Mouse (Mus musculus) neural tube, embryonic 12.5 days (tissue): ENCODE measurements around the gene Mbtps1. TPM values are rescaled to one million over a fixed set of nuclear protein-coding genes. Genes with fewer than 3 reads are reported as not detected.

Experiments
- ATAC-seq: fragments of 200-750 bp; cut with Nextera tagmentation; 2 replicates; pipeline ENCODE4 v1.8.0; 2017; ENCODE audit warnings: low read depth, mild to moderate bottlenecking, moderate TSS enrichment, moderate library complexity; ENCODE audit not compliant: low FRiP score
- H3K27ac ChIP-seq: fragments of 300-500 bp; sonication (generic); 2 replicates; pipeline ENCODE4 v1.5.1; 2016
- H3K27me3 ChIP-seq: fragments of 300-500 bp; sonication (generic); replicated peaks from 2 replicates; pipeline ENCODE4 v1.6.1; 2016; ENCODE audit warnings: mild to moderate bottlenecking
- H3K36me3 ChIP-seq: fragments of 300-500 bp; sonication (generic); 2 replicates; pipeline ENCODE4 v1.6.1; 2016; ENCODE audit warnings: mild to moderate bottlenecking
- H3K4me1 ChIP-seq: fragments of 300-500 bp; sonication (generic); 2 replicates; pipeline ENCODE4 v1.6.1; 2016
- H3K4me2 ChIP-seq: fragments of 300-500 bp; sonication (generic); replicated peaks from 2 replicates; pipeline ENCODE4 v1.6.1; 2016; ENCODE audit warnings: mild to moderate bottlenecking
- H3K4me3 ChIP-seq: fragments of 300-500 bp; sonication (generic); 2 replicates; pipeline ENCODE4 v1.5.1; 2016
- H3K9ac ChIP-seq: fragments of 300-500 bp; sonication (generic); 2 replicates; pipeline ENCODE4 v1.6.1; 2016; ENCODE audit warnings: mild to moderate bottlenecking
- H3K9me3 ChIP-seq: fragments of 300-500 bp; sonication (generic); 2 replicates; pipeline ENCODE4 v1.6.1; 2016; ENCODE audit warnings: mild to moderate bottlenecking
- WGBS: fragments of 180-500 bp; shearing (Covaris S2); methylation state at CpG from one replicate; pipeline ENCODE4 v1.1.7; 2016; 5-methylcytosine and 5-hydroxymethylcytosine counted together
- polyA plus RNA-seq: library from polyadenylated mRNA; unstranded; fragments of >200 nt; fragmentation: Nextera tagmentation; extraction: Ambion mirVana; gene quantifications from 2 replicates; pipeline ENCODE4 v1.2.1, GENCODE M21; 2016

Gene Mbtps1
- polyA plus RNA-seq = 92.3 and 96.2 TPM in 2 replicates

GRCm38 (mm10) chr8:119558603-119559401 is at the start of gene Mbtps1:
Gene Mbtps1, minus strand, starts transcription at chr8:119558735.
- Histone ChIP-seq H3K36me3 (peaks cover 20% of the 10 kb centered on the region), H3K4me1 (peaks cover 18% of the 10 kb centered on the region), H3K9me3 (no peaks in the 10 kb centered on the region), H3K27ac (peak within 1 kb of the TSS; percentile 86), H3K4me2 (peak within 1 kb of the TSS; percentile 85), H3K4me3 (peak within 1 kb of the TSS; percentile 88), H3K9ac (peak within 1 kb of the TSS; percentile 84), H3K27me3 (no peaks in the 10 kb centered on the region)
- peak; percentile 95 for ATAC-seq
- 6% methylated on average over 63 of the region's 63 CpGs for WGBS

GRCm38 (mm10) chr8:119606224-119606623 is 47.7 kb upstream of the Mbtps1 start:
- peaks cover 14% of the 10 kb centered on the region for H3K36me3 ChIP-seq
- no peak overlapping the region for H3K4me2 ChIP-seq
- peaks cover 12% of the 10 kb centered on the region for H3K4me1 ChIP-seq
- 76% methylated on average over 2 of the region's 2 CpGs for WGBS
- H3K4me3 ChIP-seq = no peak overlapping the region
- H3K9ac ChIP-seq = no peak overlapping the region
- H3K9me3 ChIP-seq = 0 out of 2 replicates have a peak, but pooled peaks cover 4% of the 10 kb centered on the region
- no peak for ATAC-seq
- no peaks in the 10 kb centered on the region for H3K27me3 ChIP-seq
- H3K27ac ChIP-seq = no peak overlapping the region

- Histone ChIP-seq H3K27ac (no peak within 1 kb of the TSS), H3K4me1 (peaks cover 12% of the 10 kb centered on the region), H3K36me3 (peaks cover 27% of the 10 kb centered on the region), H3K9ac (peak within 1 kb of the TSS; percentile 70), H3K4me2 (peak within 1 kb of the TSS; percentile 91), H3K27me3 (no peaks in the 10 kb centered on the region), H3K4me3 (peak within 1 kb of the TSS; percentile 67), H3K9me3 (0 out of 2 replicates have a peak, but pooled peaks cover 4% of the 10 kb centered on the region)
- ATAC-seq = peak; percentile 80; the same call in 1 of the 2 replicates
- WGBS = under 1% methylated on average over 23 of the region's 23 CpGs
These were observed 46.5 kb upstream of the Mbtps1 start, which contains the start of gene Taf1c for GRCm38 (mm10) chr8:119604996-119605395. Gene Taf1c, minus strand, starts transcription at chr8:119605222.

DNA sequence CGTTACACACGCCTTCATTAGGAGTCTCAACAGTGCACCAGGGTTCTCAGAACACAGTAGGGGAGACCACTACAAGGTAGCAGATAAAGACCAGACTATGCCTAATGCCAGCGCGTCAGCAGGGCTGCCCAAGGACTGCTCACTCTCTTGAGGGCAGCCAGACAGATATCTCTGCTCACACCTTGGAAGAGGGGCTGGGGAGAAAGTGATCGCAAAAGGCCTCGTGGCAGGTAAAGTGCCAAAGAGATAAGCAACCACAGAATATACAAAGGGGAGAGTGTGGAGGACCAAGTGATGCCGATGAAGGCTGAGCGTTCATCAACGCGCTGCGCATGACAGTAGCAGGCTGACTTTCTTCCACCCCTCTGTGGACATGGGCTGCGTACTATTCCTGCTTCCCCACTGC is 45.9 kb upstream of the Mbtps1 start:
- 41% methylated on average over 12 of the region's 12 CpGs for WGBS
- peak; percentile 35; the same call in 1 of the 2 replicates for ATAC-seq
- H3K9ac ChIP-seq = peak overlapping the region; percentile 70
- peaks cover 12% of the 10 kb centered on the region for H3K4me1 ChIP-seq
- H3K4me2 ChIP-seq = peak overlapping the region; percentile 91
- H3K9me3 ChIP-seq = 0 out of 2 replicates have a peak, but pooled peaks cover 4% of the 10 kb centered on the region
- peak overlapping the region; percentile 67 for H3K4me3 ChIP-seq
- no peak overlapping the region for H3K27ac ChIP-seq
- no peaks in the 10 kb centered on the region for H3K27me3 ChIP-seq
- peaks cover 33% of the 10 kb centered on the region for H3K36me3 ChIP-seq

DNA sequence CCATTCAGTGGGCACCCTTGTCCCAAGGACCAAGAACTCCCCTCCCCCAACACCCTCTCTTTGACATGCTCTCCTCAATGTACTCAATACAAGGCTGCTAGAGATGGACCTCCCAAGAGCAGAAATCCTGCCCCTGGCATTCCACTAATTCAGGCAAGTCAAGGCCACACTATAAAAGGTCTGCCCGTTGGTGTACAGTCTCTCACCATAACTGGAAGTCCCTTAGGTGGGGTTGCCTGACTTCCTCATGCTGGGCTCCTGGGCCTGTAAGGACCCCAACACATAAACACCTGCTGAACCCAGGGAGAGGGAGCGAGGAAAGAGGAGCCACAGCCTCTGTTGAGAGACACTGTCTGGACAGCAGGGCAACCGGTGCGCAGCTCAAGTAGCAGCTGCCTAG is 45.2 kb upstream of the Mbtps1 start:
- Histone ChIP-seq H3K27ac (no peak overlapping the region), H3K36me3 (peaks cover 39% of the 10 kb centered on the region), H3K27me3 (no peaks in the 10 kb centered on the region), H3K4me1 (peaks cover 12% of the 10 kb centered on the region), H3K4me3 (peak overlapping the region; percentile 67; the same call in 1 of the 2 replicates), H3K9me3 (no peaks in the 10 kb centered on the region), H3K9ac (peak overlapping the region; percentile 70), H3K4me2 (peak overlapping the region; percentile 91)
- no peak for ATAC-seq
- 91% methylated on average over 4 of the region's 4 CpGs for WGBS

- Histone ChIP-seq H3K9ac (no peak overlapping the region), H3K36me3 (peaks cover under 1% of the 10 kb centered on the region; the same call in 1 of the 2 replicates), H3K4me1 (peaks cover 6% of the 10 kb centered on the region; the same call in 1 of the 2 replicates), H3K4me3 (no peak overlapping the region), H3K9me3 (no peaks in the 10 kb centered on the region), H3K27ac (no peak overlapping the region), H3K4me2 (no peak overlapping the region), H3K27me3 (no peaks in the 10 kb centered on the region)
- no peak for ATAC-seq
- WGBS = 91% methylated on average over 7 of the region's 7 CpGs
These were observed 32.9 kb upstream of the Mbtps1 start for GRCm38 (mm10) chr8:119591456-119591855.

- Histone ChIP-seq H3K27me3 (0 out of 2 replicates have a peak, but pooled peaks cover 4% of the 10 kb centered on the region), H3K36me3 (no peaks in the 10 kb centered on the region), H3K27ac (no peak overlapping the region), H3K4me3 (no peak overlapping the region), H3K9me3 (no peaks in the 10 kb centered on the region), H3K4me1 (peaks cover 9% of the 10 kb centered on the region), H3K9ac (no peak overlapping the region), H3K4me2 (no peak overlapping the region)
- WGBS = 88% methylated on average over 14 of the region's 14 CpGs
- no peak for ATAC-seq
These were observed 31.8 kb upstream of the Mbtps1 start for GRCm38 (mm10) chr8:119590348-119590747.

- Histone ChIP-seq H3K4me1 (peaks cover 4% of the 10 kb centered on the region; the same call in 1 of the 2 replicates), H3K27me3 (0 out of 2 replicates have a peak, but pooled peaks cover 4% of the 10 kb centered on the region), H3K36me3 (no peaks in the 10 kb centered on the region), H3K9ac (no peak overlapping the region), H3K4me2 (no peak overlapping the region), H3K27ac (no peak overlapping the region), H3K4me3 (no peak overlapping the region), H3K9me3 (no peaks in the 10 kb centered on the region)
- ATAC-seq = no peak
- 18% methylated on average over 10 of the region's 10 CpGs for WGBS
These were observed 30.3 kb upstream of the Mbtps1 start for GRCm38 (mm10) chr8:119588844-119589243.

DNA sequence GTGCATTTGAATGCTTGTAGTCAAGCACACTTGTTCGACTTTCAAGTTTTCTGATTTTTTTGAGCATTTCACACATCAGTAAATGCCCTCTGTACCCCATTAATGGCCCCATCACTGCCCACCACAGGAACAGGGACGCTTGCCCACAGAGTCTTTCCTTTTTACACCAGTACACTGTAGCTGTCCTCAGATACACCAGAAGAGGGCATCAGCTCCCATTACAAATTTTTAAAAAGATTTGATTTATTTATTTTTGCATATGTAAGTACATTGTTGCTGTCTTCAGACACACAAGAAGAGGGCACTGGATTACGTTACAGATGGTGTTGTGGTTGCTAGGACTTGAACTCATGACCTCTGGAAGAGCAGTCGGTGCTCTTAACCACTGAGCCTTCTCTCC is 29.8 kb upstream of the Mbtps1 start:
- 0 out of 2 replicates have a peak, but pooled peaks cover 4% of the 10 kb centered on the region for H3K27me3 ChIP-seq
- H3K9me3 ChIP-seq = no peaks in the 10 kb centered on the region
- ATAC-seq = no peak
- peaks cover 4% of the 10 kb centered on the region; the same call in 1 of the 2 replicates for H3K4me1 ChIP-seq
- no peaks in the 10 kb centered on the region for H3K36me3 ChIP-seq
- WGBS = 67% methylated on average over 4 of the region's 4 CpGs
- H3K4me3 ChIP-seq = no peak overlapping the region
- no peak overlapping the region for H3K9ac ChIP-seq
- no peak overlapping the region for H3K4me2 ChIP-seq
- H3K27ac ChIP-seq = no peak overlapping the region

DNA sequence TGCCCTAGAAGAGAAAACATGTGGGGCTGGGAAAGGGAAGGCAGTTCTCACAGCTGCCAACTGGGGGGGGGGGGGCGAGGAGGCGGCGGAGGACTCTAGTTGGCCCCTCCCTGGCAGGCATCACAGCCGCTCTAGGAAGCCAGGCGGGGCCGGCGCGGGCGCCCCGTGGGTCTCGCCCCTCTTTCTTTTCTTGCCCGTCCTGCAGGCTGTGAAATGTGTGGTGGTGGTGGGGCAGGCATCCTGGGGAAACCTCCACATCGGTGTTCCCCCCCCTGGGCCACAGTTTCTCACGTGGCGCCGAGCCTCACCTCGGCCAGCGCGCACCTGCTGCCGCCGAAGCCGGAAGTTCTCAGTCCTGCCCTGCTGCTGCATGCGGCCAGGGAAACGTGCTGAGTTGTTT is 27.4 kb upstream of the Mbtps1 start:
- peaks cover 4% of the 10 kb centered on the region; the same call in 1 of the 2 replicates for H3K4me1 ChIP-seq
- no peak for ATAC-seq
- H3K36me3 ChIP-seq = no peaks in the 10 kb centered on the region
- WGBS = 20% methylated on average over 23 of the region's 24 CpGs
- H3K27me3 ChIP-seq = 0 out of 2 replicates have a peak, but pooled peaks cover 4% of the 10 kb centered on the region
- H3K9ac ChIP-seq = 0 out of 2 replicates have a peak overlapping the region, but pooled peaks have one; percentile 44
- peak overlapping the region; percentile 58 for H3K4me2 ChIP-seq
- no peak overlapping the region for H3K27ac ChIP-seq
- no peaks in the 10 kb centered on the region for H3K9me3 ChIP-seq
- peak overlapping the region; percentile 18; the same call in 1 of the 2 replicates for H3K4me3 ChIP-seq

GRCm38 (mm10) chr8:119580441-119581161 is 22.1 kb upstream of the Mbtps1 start:
- Histone ChIP-seq H3K9me3 (no peaks in the 10 kb centered on the region), H3K27ac (no peak overlapping the region), H3K4me2 (no peak overlapping the region), H3K27me3 (peaks cover 5% of the 10 kb centered on the region; the same call in 1 of the 2 replicates), H3K9ac (no peak overlapping the region), H3K4me1 (0 out of 2 replicates have a peak, but pooled peaks cover under 1% of the 10 kb centered on the region), H3K36me3 (no peaks in the 10 kb centered on the region), H3K4me3 (no peak overlapping the region)
- no peak for ATAC-seq
- 81% methylated on average over 5 of the region's 5 CpGs for WGBS

GRCm38 (mm10) chr8:119579096-119579495 is 20.6 kb upstream of the Mbtps1 start:
- Histone ChIP-seq H3K9ac (no peak overlapping the region), H3K4me3 (no peak overlapping the region), H3K36me3 (no peaks in the 10 kb centered on the region), H3K9me3 (no peaks in the 10 kb centered on the region), H3K4me2 (no peak overlapping the region), H3K27ac (no peak overlapping the region), H3K4me1 (peaks cover 10% of the 10 kb centered on the region), H3K27me3 (peaks cover 5% of the 10 kb centered on the region; the same call in 1 of the 2 replicates)
- 39% methylated on average over 13 of the region's 13 CpGs for WGBS
- ATAC-seq = no peak
